Mouse (Mus musculus) left cerebral cortex, adult 2 months (tissue): ENCODE measurements at regions not wholly inside any gene's neighbourhood (a gene's known extent, or its start where the extent isn't known, plus 50 kb on each side); places are given as distances from the start of the nearest gene placed in this dataset.

Experiments
- DNase-seq, 2 experiments: peaks; one replicate each; pipeline ENCODE4 v3.0.0; 2021 to 2022; ENCODE audit warnings: low spot score in 2 of 2, mixed read lengths in 1 of 2; ENCODE audit errors: extremely low spot score in 1 of 2
- H3K27ac ChIP-seq: fragments of 200-600 bp; 2 replicates; pipeline ENCODE4 v1.8.1; 2022
- H3K4me3 ChIP-seq: fragments of 200-600 bp; 2 replicates; pipeline ENCODE4 v1.8.1; 2022
- CTCF ChIP-seq: fragments of 200-600 bp; IDR thresholded peaks from 2 replicates; pipeline ENCODE4 v1.8.1; 2022; ENCODE audit warnings: antibody characterized with exemption, mild to moderate bottlenecking, moderate library complexity
- intact Hi-C: fragments of 180-260 bp; cut with DNase I; formaldehyde crosslinking; loops from one replicate; pipeline ENCODE4 v1.15.1; 2025
- microRNA-seq, 2 experiments: library from miRNA; unstranded; fragments of <30 nt; microRNA quantifications; one replicate each; pipeline ENCODE4 v1.2.0; 2021

DNA sequence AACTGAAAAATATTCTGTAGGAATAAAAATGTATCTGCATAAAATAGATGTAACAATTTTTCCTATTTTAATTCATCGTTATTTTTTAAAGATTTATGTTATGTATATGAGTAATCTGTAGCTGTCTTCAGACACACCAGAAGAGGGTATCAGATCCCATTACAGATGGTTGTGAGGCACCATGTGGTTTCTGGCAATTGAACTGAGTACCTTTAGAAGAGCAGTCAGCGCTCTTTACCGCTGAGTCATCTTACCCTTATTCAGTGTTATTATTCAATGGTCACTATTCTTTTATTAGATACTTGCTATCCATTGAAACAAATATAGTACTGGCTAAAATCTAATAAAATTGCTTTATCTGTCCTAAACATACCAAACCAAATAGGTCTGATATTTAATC, 820.7 kb upstream of the Nrxn1 start:
- DNase-seq: no peak
- no peak for TF ChIP-seq CTCF
- no peak overlapping the region for H3K4me3 ChIP-seq
- intact Hi-C loops: loop anchor here (5.0 kb wide), 1 partner anchor 971 kb away; no protein-coding TSS in a partner anchor
- H3K27ac ChIP-seq: no peak overlapping the region

DNA sequence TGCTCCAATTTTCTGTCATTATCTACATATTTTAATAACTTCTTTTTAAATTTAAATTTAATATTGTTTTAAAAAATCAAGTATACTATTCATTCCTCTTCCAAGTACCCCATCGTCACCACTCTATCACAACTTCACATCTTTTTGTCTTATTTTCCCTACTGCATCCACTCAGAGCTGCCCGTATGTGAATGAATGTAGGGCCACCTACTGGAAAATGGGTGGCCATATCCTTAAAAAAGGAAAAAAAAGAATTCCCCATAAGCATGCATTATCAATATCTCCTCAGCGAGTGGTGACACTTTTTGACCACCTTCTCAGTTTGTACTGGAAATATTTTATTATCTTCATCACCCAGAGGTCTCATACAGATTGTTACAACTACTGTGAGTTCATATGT, 810.2 kb upstream of the Nrxn1 start:
- peak; percentile 44 for TF ChIP-seq CTCF
- Histone ChIP-seq H3K27ac (no peak overlapping the region), H3K4me3 (no peak overlapping the region)
- no peak for DNase-seq
- intact Hi-C loops: loop anchor here (10.0 kb wide), 2 partner anchors 808 to 1278 kb away; partner anchors contain the start of gene Nrxn1

DNA sequence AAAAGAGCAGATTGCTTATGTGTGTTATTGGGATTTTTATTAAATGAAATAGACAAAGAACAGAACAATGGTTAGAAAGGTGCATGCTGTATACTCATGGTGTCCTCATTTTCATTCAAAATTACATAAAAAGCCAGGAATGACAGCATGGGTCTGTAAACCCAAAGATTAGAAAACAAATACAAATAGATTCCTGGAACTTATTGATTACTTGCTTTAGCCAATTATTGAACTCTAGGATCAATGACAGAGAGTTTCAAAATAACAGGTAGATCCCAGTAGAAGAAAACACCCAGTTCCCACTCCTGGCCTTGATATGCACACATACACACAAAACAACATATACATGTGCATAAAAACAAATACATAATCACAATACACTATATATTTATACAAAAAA, 782.4 kb upstream of the Nrxn1 start:
- intact Hi-C loops: no loop called here

DNA sequence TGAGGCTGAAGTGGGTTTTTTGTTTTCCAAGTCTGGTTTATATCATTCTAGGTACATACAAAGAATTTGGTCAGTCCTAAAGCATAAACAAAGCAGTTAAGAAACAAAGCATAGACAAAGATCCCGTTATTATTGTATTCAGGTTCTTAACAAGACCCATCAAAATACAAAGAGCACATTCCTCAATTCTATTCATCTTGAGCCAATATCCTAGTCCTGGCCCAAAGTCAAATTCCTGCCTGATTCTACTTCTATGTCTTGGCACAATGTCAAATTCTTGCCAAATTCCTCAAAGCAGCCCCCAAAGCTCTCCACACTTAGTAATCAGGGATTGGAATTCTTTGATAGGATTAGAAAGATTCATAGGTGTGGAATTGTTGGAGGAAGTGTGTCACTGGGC, 769.3 kb upstream of the Nrxn1 start:
- no peak overlapping the region for H3K27ac ChIP-seq
- no peak for TF ChIP-seq CTCF
- H3K4me3 ChIP-seq: no peak overlapping the region
- intact Hi-C loops: no loop called here
- DNase-seq: no peak

More for the DNA sequence above, 782.4 kb upstream of the Nrxn1 start:
- no peak overlapping the region for H3K4me3 ChIP-seq
- H3K27ac ChIP-seq: no peak overlapping the region
- TF ChIP-seq CTCF: no peak
- no peak for DNase-seq

Small RNAs in the stretch of these regions (microRNA-seq; reads per million reads assigned to microRNA genes)
- gene Gm44345: 0 reads per million in 2 experiments
